Mouse (Mus musculus) common myeloid progenitor, adult 5-6 weeks (primary cell): ENCODE results near the gene Rftn1. TPM values are rescaled to one million over a fixed set of nuclear protein-coding genes. Genes with fewer than 3 reads are reported as not detected.

ENCODE experiments used
- ATAC-seq: replicated peaks from 2 replicates; pipeline ENCODE4 v1.8.0; 2016; ENCODE audit warnings: low read depth, mild to moderate bottlenecking, moderate TSS enrichment, inconsistent platforms; ENCODE audit not compliant: poor library complexity, severe bottlenecking
- total RNA-seq: library from RNA; stranded (forward); fragments of 200-1000, 187-1606 nt; gene quantifications from 2 replicates; pipeline ENCODE4 v1.2.3, GENCODE M21; 2017

The Rftn1 gene
- total RNA-seq, 1 experiment from 2014 or later = 43.0 TPM

DNA sequence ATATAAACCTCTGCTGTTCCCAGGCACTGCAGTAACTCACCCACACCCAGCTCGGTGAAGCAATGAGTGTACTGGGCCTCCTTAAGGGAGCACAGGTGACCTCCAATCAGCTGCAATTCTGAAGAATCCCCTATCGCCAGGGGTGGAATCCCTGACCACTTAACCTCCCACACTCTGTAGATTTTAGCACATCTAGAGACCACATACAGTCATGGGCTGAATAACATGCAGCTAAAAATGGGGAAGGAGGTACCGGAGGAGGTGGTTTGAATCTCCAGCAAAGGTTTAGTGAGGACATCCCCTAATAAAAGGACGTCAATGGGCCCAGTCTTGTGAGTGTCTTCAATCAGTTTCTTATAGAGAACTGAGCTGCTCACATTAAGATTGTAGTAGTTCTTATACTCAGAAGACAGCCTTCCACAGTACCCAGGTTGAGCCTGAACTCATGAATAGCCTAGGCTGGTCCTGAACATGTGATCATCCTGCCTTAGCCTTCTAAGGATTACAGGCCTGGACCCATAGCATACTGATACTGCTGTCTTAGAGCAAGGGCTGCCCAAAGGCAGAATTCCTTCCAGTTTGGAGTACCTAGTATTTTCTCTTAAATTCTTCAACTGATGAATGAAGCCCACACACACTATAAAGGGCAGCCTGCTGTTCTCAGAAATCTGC is 9.4 kb downstream of the Rftn1 start:
- ATAC-seq = peak; percentile 40; the same call in 1 of the 2 replicates

- no peak for ATAC-seq
Observed at GRCm38 (mm10) chr17:50173776-50174175, 16.7 kb downstream of the Rftn1 start.

DNA sequence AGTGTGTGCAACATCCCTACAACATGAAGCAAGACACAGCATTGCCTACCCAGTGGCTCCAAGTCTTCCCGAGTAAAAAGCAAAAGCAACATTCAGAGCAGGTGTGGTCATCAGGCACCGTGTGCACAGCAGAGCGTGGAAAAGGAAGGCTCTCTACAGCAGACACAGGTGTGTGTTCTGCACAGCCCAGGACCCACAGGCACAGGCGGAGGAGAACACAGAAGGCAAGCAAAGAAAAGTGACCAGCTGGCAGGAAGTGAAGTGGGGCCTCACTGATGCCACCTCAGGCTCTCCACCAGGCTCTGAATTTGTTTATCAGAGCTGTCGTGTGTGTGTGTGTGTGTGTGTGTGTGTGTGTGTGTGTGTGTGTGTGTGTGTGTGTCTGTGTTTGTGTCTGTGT is 17.1 kb downstream of the Rftn1 start:
- ATAC-seq = no peak

GRCm38 (mm10) chr17:50172795-50173194 is 17.7 kb downstream of the Rftn1 start:
- ATAC-seq = no peak

GRCm38 (mm10) chr17:50170935-50171545 is 19.4 kb downstream of the Rftn1 start:
- ATAC-seq = peak; percentile 39

- ATAC-seq = peak; percentile 42
Observed at GRCm38 (mm10) chr17:50169946-50170427, 20.5 kb downstream of the Rftn1 start.

DNA sequence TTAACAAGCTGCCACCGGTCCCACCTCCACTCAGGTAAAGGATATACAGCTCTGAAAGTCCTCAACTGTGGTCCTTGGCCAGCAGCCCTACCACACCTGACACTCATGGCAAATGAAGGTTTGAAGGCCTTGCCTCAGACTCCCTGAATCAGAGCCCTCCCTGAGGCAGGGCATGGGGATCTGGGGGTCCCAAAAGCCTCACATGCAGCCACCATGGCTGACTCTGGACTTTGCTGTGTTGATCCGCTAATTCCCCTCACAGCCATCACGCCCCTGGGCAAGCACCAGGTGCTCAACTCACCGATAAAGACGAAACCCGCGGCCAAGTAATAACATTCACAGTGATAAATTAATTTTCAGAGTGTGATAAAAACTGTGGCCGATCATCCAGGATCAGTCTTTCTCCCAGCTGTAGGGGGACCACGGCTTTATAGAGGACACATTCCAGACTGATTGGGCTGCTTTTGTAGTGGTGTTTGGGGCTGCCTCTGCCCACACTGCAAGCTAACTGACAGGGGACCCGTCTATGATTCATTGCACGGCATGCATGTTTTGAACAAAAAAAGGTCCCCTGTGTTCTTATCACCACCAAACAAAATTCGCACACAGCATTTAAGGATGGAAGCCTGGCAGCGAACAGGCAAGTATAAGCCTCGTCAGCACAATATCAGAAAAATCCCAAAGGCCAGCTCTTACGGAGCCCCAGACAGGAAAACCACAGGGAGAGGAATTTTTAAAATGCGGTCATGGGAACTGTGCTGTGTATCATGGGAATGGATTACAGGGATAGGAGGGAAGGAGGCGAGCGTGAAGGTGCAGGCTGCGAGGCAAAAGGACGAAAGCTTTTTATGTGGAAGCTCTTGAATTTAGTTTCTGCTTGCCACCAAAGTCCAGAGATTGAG is 29.3 kb downstream of the Rftn1 start:
- no peak for ATAC-seq

- ATAC-seq = no peak
Observed at GRCm38 (mm10) chr17:50160357-50160756, 30.1 kb downstream of the Rftn1 start.

DNA sequence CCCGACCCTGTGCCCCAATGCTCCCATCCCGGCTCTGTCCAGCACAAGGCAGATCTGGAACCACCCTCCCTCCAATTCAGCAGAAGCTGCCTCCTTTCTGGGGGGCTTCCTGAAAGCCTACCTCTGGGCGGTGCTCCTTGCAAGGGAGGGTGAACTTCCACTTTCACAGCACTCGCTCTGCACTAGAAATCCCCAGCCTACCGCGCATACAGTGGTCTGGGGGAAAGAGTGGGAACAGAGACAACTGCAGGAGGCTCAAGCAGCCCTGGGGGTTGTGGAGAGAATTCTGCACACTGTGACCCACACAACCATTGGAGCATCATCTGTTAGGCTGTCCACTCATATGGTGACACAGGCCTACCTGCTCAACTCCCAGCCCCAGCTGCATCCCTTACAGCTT is 30.7 kb downstream of the Rftn1 start:
- ATAC-seq = 0 out of 2 replicates have a peak, but pooled peaks have one; percentile 22

DNA sequence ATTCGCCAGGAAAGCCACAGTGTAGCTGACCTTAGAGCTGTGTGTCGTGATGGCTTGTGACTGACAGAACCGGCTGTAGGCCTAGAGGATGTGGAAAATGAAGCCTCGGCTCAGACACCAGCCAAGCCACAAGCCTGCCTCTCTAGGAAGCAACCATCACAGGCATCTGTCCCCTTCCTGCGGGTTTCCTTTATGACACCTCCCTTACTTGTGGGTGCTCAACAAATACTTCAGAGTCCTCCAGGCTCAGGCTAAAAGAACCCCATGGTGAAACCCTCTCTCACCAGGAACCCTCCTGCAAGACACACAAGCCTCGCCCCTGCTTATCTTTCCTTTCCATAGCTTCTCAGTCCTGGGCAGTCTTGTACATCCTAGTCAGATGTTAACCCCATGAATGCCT is 31.9 kb downstream of the Rftn1 start:
- peak; percentile 91 for ATAC-seq

DNA sequence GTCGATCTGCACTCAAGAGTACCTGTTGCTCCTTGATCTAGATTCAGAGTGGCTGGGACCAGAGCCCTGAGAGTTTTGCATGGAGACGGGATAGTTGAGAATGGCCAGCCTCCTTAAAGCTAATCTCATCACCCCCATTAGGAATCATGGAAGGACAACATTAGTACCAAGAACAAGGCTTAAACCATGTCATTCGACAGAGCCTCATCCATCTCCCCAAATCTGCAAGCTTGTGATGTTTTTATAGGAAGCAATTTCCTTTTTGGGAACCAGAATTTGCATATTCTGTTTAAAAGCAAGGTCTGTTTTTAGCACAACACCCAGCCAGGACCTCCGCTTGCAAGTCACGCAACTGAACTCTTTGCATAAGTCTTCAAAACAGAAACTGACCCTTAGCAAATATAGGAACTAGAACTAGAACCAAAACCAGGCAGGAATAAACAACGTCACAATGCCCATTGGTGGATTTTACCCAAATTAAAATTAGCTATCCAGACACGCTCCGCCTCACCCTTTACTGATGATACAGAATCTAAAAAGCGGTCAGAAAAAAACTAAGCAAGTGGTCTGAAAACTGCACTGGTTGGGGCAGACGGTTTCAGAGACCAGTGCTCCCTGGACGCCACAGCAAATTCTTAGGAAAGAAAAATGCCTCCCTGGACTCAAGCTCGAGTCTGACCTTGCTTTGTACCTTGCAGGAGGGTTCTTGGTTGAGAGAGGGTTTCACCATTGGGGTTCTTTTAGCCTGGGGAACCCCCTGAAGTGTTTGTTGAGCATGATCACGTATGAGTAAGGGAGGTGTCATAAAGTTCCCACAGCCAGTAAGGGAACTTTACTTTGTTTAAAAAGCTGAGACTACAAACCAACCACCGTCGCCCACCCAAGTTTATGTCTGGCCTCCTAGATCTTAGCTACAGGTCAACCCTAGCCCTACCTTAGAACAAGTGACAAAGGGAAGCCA is 33.0 kb downstream of the Rftn1 start:
- ATAC-seq = peak; percentile 14; the same call in 1 of the 2 replicates

DNA sequence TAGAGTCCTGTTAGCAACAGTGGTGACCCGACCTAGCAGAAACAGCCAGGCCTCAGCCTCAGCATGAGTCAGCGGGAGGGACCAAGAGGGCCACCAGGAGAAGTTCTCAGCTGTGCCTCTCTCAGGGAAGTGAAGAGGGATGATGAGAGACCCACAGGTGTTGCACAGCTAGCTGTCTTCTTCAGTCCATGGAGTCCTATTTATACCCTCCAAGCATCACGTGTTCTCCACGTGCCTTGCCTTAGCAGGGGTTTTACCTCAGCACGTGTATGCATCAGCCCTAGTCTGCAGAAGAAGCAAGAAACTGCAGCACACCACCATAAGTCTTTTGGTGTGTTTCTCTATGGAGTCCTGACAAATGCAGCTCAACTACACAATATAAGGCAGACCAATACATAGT is 38.4 kb downstream of the Rftn1 start:
- ATAC-seq = no peak

- no peak for ATAC-seq
Observed at GRCm38 (mm10) chr17:50151208-50151723, 39.2 kb downstream of the Rftn1 start.

- no peak for ATAC-seq
Observed at GRCm38 (mm10) chr17:50150416-50151207, 39.9 kb downstream of the Rftn1 start.

GRCm38 (mm10) chr17:50149690-50150210 is 40.7 kb downstream of the Rftn1 start:
- no peak for ATAC-seq

GRCm38 (mm10) chr17:50147831-50148587 is 42.5 kb downstream of the Rftn1 start:
- peak; percentile 74 for ATAC-seq

DNA sequence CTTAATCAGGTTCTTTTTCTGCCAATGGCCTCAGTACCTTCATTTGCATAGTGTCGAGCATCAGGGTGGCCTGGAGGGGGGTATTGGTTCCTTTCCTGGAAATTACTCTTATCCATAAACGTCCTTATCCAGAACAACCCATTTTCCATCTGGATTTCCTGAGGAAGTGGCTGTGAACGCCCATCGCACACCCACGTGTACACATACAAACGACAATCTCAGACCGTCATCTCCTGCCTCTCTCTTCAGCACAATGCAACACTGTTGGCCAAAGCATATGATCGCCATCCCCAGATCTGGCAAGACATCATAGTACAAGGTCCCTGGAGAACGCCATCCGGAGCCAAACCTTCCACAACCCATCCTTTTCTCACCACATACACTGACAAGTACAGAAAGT is 47.1 kb downstream of the Rftn1 start:
- no peak for ATAC-seq

GRCm38 (mm10) chr17:50142553-50142952 is 47.9 kb downstream of the Rftn1 start:
- ATAC-seq = no peak
